12 mouse cellular contexts compared by ENCODE assay signal in genomic region chr5:107011316-107012029, GRCm38 (mm10). TPM values are rescaled to one million over a fixed set of nuclear protein-coding genes. Genes with fewer than 3 reads are reported as not detected.
A peak's percentile ranks its signal among the peaks of the same experiment; 100 is the strongest.
DNase-seq lines count a peak whose midpoint lies in the region; ATAC-seq lines count a peak whose summit lies in the region.
"Had no signal": no experiment of that assay in that cellular context is flagged by ENCODE, and none has a peak within 500 bp of the region (broad histone marks: within the 10 kb centered on the region; RNA-seq: fewer than 3 reads in every experiment).

No protein-coding gene starts in this region.

- no peak overlapping the region for H3K4me2 ChIP-seq in heart, embryonic 15.5 days
- no peak overlapping the region for H3K4me2 ChIP-seq in midbrain, embryonic 11.5 days
- H3K4me2 ChIP-seq in midbrain, embryonic 13.5 days (replicated peaks): no peak overlapping the region
- no peak overlapping the region for H3K4me2 ChIP-seq in embryonic facial prominence, embryonic 14.5 days (ENCODE audit: low read depth, low read length)
- H3K4me2 ChIP-seq: liver, embryonic 15.5 days had no signal

- H3K4me1 ChIP-seq in heart, embryonic 15.5 days (replicated peaks): peaks cover 37% of the 10 kb centered on the region
- peaks cover 5% of the 10 kb centered on the region for H3K4me1 ChIP-seq in midbrain, embryonic 11.5 days (ENCODE audit: control insufficient read depth, insufficient read depth, low read length)
- peaks cover 13% of the 10 kb centered on the region; the same call in 1 of the 2 replicates for H3K4me1 ChIP-seq in midbrain, embryonic 13.5 days (replicated peaks)
- H3K4me1 ChIP-seq in embryonic facial prominence, embryonic 14.5 days (ENCODE audit: control insufficient read depth, insufficient read depth, low read length): peaks cover 28% of the 10 kb centered on the region

- no peak overlapping the region for H3K9ac ChIP-seq in heart, embryonic 15.5 days
- H3K9ac ChIP-seq in midbrain, embryonic 11.5 days (ENCODE audit: low read length): no peak overlapping the region
- no peak overlapping the region for H3K9ac ChIP-seq in midbrain, embryonic 13.5 days (replicated peaks)
- H3K9ac ChIP-seq in embryonic facial prominence, embryonic 14.5 days (ENCODE audit: low read depth, low read length): no peak overlapping the region
- H3K9ac ChIP-seq: liver, embryonic 15.5 days had no signal

- 50% methylated on average over 7 of the region's 7 CpGs for WGBS in heart, embryonic 15.5 days
- 53% methylated on average over 7 of the region's 7 CpGs for WGBS in midbrain, embryonic 11.5 days
- WGBS in midbrain, embryonic 13.5 days: 59% methylated on average over 7 of the region's 7 CpGs
- 64% methylated on average over 7 of the region's 7 CpGs for WGBS in embryonic facial prominence, embryonic 14.5 days

- DNase-seq in heart, adult 8-10 months (ENCODE audit: low spot score): no peak
- DNase-seq in midbrain, embryonic 11.5 days (ENCODE audit: low spot score, missing footprints): peak; percentile 80
- peak; percentile 40 for DNase-seq in embryonic facial prominence, embryonic 14.5 days (ENCODE audit: low spot score)
- no peak for DNase-seq in spleen, adult 12 weeks (ENCODE audit: low spot score)
- DNase-seq in embryo, embryonic 10.5 days (ENCODE audit: low spot score): no peak
- DNase-seq: cerebellum, adult 11-12 months; thymus, adult 2 months had no signal

- no peaks in the 10 kb centered on the region for H3K36me3 ChIP-seq in heart, embryonic 15.5 days
- no peaks in the 10 kb centered on the region for H3K36me3 ChIP-seq in midbrain, embryonic 11.5 days (ENCODE audit: control insufficient read depth, insufficient read depth, low read length)
- no peaks in the 10 kb centered on the region for H3K36me3 ChIP-seq in midbrain, embryonic 13.5 days
- no peaks in the 10 kb centered on the region for H3K36me3 ChIP-seq in embryonic facial prominence, embryonic 14.5 days (ENCODE audit: control insufficient read depth, insufficient read depth, low read length)
- H3K36me3 ChIP-seq: liver, embryonic 15.5 days had no signal

- H3K9me3 ChIP-seq in heart, embryonic 15.5 days (replicated peaks): no peaks in the 10 kb centered on the region
- H3K9me3 ChIP-seq in midbrain, embryonic 11.5 days (ENCODE audit: control insufficient read depth, low read length): no peaks in the 10 kb centered on the region
- H3K9me3 ChIP-seq in midbrain, embryonic 13.5 days: no peaks in the 10 kb centered on the region
- peaks cover 3% of the 10 kb centered on the region; the same call in 1 of the 2 replicates for H3K9me3 ChIP-seq in embryonic facial prominence, embryonic 14.5 days (ENCODE audit: control insufficient read depth, low read length)
- H3K9me3 ChIP-seq: liver, embryonic 15.5 days had no signal

- H3K27me3 ChIP-seq in heart, embryonic 15.5 days: no peaks in the 10 kb centered on the region
- no peaks in the 10 kb centered on the region for H3K27me3 ChIP-seq in midbrain, embryonic 11.5 days (ENCODE audit: control insufficient read depth, insufficient read depth, low read length)
- H3K27me3 ChIP-seq in midbrain, embryonic 13.5 days: no peaks in the 10 kb centered on the region
- no peaks in the 10 kb centered on the region for H3K27me3 ChIP-seq in embryonic facial prominence, embryonic 14.5 days (replicated peaks; ENCODE audit: control insufficient read depth, insufficient read depth, low read length)
- H3K27me3 ChIP-seq: liver, embryonic 15.5 days had no signal

- peak overlapping the region; percentile 24 for H3K27ac ChIP-seq in heart, embryonic 15.5 days
- no peak overlapping the region for H3K27ac ChIP-seq in midbrain, embryonic 11.5 days (ENCODE audit: low read depth, low read length)
- H3K27ac ChIP-seq in midbrain, embryonic 13.5 days: no peak overlapping the region
- no peak overlapping the region for H3K27ac ChIP-seq in embryonic facial prominence, embryonic 14.5 days (replicated peaks; ENCODE audit: low read depth, low read length)
- H3K27ac ChIP-seq: liver, embryonic 15.5 days had no signal

- no peak; the same call in 1 of the 2 replicates for ATAC-seq in heart, embryonic 15.5 days (replicated peaks; ENCODE audit: insufficient number of reproducible peaks, insufficient read depth, low FRiP score, low read depth)
- ATAC-seq in midbrain, embryonic 11.5 days (ENCODE audit: low FRiP score): no peak
- no peak for ATAC-seq in midbrain, embryonic 13.5 days
- peak; percentile 56 for ATAC-seq in embryonic facial prominence, embryonic 14.5 days (ENCODE audit: low read depth)
- ATAC-seq: CD4-positive, CD25-positive, alpha-beta regulatory T cell, adult 4 months had no signal

- no peak overlapping the region for H3K4me3 ChIP-seq in heart, embryonic 15.5 days
- H3K4me3 ChIP-seq in midbrain, embryonic 11.5 days (ENCODE audit: low read depth, low read length): no peak overlapping the region
- H3K4me3 ChIP-seq in midbrain, embryonic 13.5 days (replicated peaks): no peak overlapping the region
- H3K4me3 ChIP-seq in embryonic facial prominence, embryonic 14.5 days (ENCODE audit: low read depth, low read length): no peak overlapping the region
- H3K4me3 ChIP-seq: erythroblast, embryonic 14.5 days; liver, embryonic 15.5 days had no signal

RNA-seq across cellular contexts. Expression of gene Cdc7, which starts 47.4 kb away (rescaled TPM):
- 20.3 and 25.2 TPM in 2 replicates for polyA plus RNA-seq in heart, embryonic 15.5 days (2015; fragmentation: Nextera tagmentation; extraction: Ambion mirVana)
- total RNA-seq in heart, adult 8-10 months (2022): under 1 TPM; 0.28 to 0.76 (median 0.42) TPM
- polyA plus RNA-seq in midbrain, embryonic 11.5 days (2014; fragmentation: Nextera tagmentation; extraction: Ambion mirVana): 58.7 and 61.6 TPM in 2 replicates
- polyA plus RNA-seq in midbrain, embryonic 13.5 days (2015; fragmentation: Nextera tagmentation; extraction: Ambion mirVana): 43.9 and 44.4 TPM in 2 replicates
- 35.0 and 40.0 TPM in 2 replicates for polyA plus RNA-seq in embryonic facial prominence, embryonic 14.5 days (2014; fragmentation: Nextera tagmentation; extraction: Ambion mirVana)

Comparison
In these comparisons a context has a peak if more than half of its experiments do, and no peak if none do; other contexts are left out.
1. DNase-seq: peak in midbrain, embryonic 11.5 days (single experiment) and embryonic facial prominence, embryonic 14.5 days (single experiment); none in heart, adult 8-10 months (single experiment), spleen, adult 12 weeks (single experiment) and embryo, embryonic 10.5 days (single experiment).